Mouse (Mus musculus) effector memory CD4-positive, alpha-beta T cell, adult 7 months (primary cell): ENCODE results near the gene Creb1. TPM values are rescaled to one million over a fixed set of nuclear protein-coding genes. Genes with fewer than 3 reads are reported as not detected.

Source experiments
- polyA plus RNA-seq: library from polyadenylated mRNA; unstranded; fragments of 100-300 nt; shearing (Covaris generic); gene quantifications from one replicate; pipeline ENCODE4 v1.2.1, GENCODE M21; 2017

Creb1 gene
- 105 TPM for polyA plus RNA-seq

GRCm38 (mm10) chr1:64532589-64533470 lies at the start of gene Creb1:
TSS of gene Creb1 (plus strand) at chr1:64532645.

GRCm38 (mm10) chr1:64616881-64617714 lies 84.7 kb downstream of the Creb1 start, which contains the start of gene Mettl21a:
TSS of gene Mettl21a (minus strand) at chr1:64617242.

Other genes starting within 250 kb of the Creb1 start
- gene Mettl21a, start 84.6 kb downstream of the Creb1 start, polyA plus RNA-seq: 13.2 TPM
- 19.8 TPM for gene Ccnyl1, start 157.8 kb downstream of the Creb1 start, polyA plus RNA-seq
- gene Fzd5, start 205.1 kb downstream of the Creb1 start, polyA plus RNA-seq: 6.4 TPM